Mouse (Mus musculus): Measurements from ENCODE around the gene Olfr963. TPM values are rescaled to one million over a fixed set of nuclear protein-coding genes. Genes with fewer than 3 reads are reported as not detected.

The Olfr963 gene
- polyA plus RNA-seq (2015; fragmentation: Nextera tagmentation; extraction: Ambion mirVana) = not detected in 2 replicates

GRCm38 (mm10) chr9:39666905-39667304, at the start of gene Olfr963:
Gene Olfr963, plus strand, starts transcription at chr9:39667205.
- WGBS = 85% methylated on average over 1 of the region's 1 CpGs

GRCm38 (mm10) chr9:39621073-39621472, 45.9 kb upstream of the Olfr963 start, which contains the start of gene Olfr960:
Gene Olfr960, plus strand, starts transcription at chr9:39621373.
- Histone ChIP-seq H3K27ac (no peak within 1 kb of the TSS), H3K9ac (no peak within 1 kb of the TSS), H3K4me2 (no peak within 1 kb of the TSS), H3K36me3 (no peaks in the 10 kb centered on the region), H3K27me3 (replicated peaks) (no peaks in the 10 kb centered on the region), H3K4me3 (replicated peaks) (no peak within 1 kb of the TSS), H3K9me3 (no peaks in the 10 kb centered on the region), H3K4me1 (no peaks in the 10 kb centered on the region)
- ATAC-seq (ENCODE audit: insufficient read depth, low FRiP score, low read depth) = no peak
- WGBS = 79% methylated on average over 1 of the region's 1 CpGs

More at GRCm38 (mm10) chr9:39666905-39667304, at the start of gene Olfr963:
- Histone ChIP-seq H3K9ac (no peak within 1 kb of the TSS), H3K4me2 (no peak within 1 kb of the TSS), H3K4me3 (replicated peaks) (no peak within 1 kb of the TSS), H3K27me3 (replicated peaks) (no peaks in the 10 kb centered on the region), H3K27ac (no peak within 1 kb of the TSS), H3K9me3 (no peaks in the 10 kb centered on the region), H3K36me3 (no peaks in the 10 kb centered on the region), H3K4me1 (no peaks in the 10 kb centered on the region)
- ATAC-seq (ENCODE audit: insufficient read depth, low FRiP score, low read depth) = no peak

- ATAC-seq (ENCODE audit: insufficient read depth, low FRiP score, low read depth) = no peak
- Histone ChIP-seq H3K4me3 (replicated peaks) (no peak overlapping the region), H3K4me1 (no peaks in the 10 kb centered on the region), H3K9ac (no peak overlapping the region), H3K9me3 (no peaks in the 10 kb centered on the region), H3K27ac (no peak overlapping the region), H3K4me2 (no peak overlapping the region), H3K36me3 (no peaks in the 10 kb centered on the region), H3K27me3 (replicated peaks) (no peaks in the 10 kb centered on the region)
- 90% methylated on average over 3 of the region's 3 CpGs for WGBS
Measured at GRCm38 (mm10) chr9:39623783-39624182, 43.2 kb upstream of the Olfr963 start.

GRCm38 (mm10) chr9:39624711-39625110, 42.3 kb upstream of the Olfr963 start:
- 50% methylated on average over 2 of the region's 2 CpGs for WGBS
- Histone ChIP-seq H3K36me3 (no peaks in the 10 kb centered on the region), H3K9ac (no peak overlapping the region), H3K4me1 (no peaks in the 10 kb centered on the region), H3K4me2 (no peak overlapping the region), H3K9me3 (no peaks in the 10 kb centered on the region), H3K4me3 (replicated peaks) (no peak overlapping the region), H3K27me3 (replicated peaks) (no peaks in the 10 kb centered on the region), H3K27ac (no peak overlapping the region)
- no peak for ATAC-seq (ENCODE audit: insufficient read depth, low FRiP score, low read depth)

- Histone ChIP-seq H3K36me3 (no peaks in the 10 kb centered on the region), H3K27me3 (replicated peaks) (no peaks in the 10 kb centered on the region), H3K4me1 (no peaks in the 10 kb centered on the region), H3K4me3 (replicated peaks) (no peak overlapping the region), H3K9ac (no peak overlapping the region), H3K4me2 (no peak overlapping the region), H3K9me3 (no peaks in the 10 kb centered on the region), H3K27ac (no peak overlapping the region)
- no peak for ATAC-seq (ENCODE audit: insufficient read depth, low FRiP score, low read depth)
- WGBS = 70% methylated on average over 2 of the region's 2 CpGs
Measured at GRCm38 (mm10) chr9:39629069-39629468, 37.9 kb upstream of the Olfr963 start.

GRCm38 (mm10) chr9:39633913-39634594, 33.0 kb upstream of the Olfr963 start:
- no peak for ATAC-seq (ENCODE audit: insufficient read depth, low FRiP score, low read depth)
- Histone ChIP-seq H3K27ac (no peak overlapping the region), H3K36me3 (no peaks in the 10 kb centered on the region), H3K4me1 (no peaks in the 10 kb centered on the region), H3K27me3 (replicated peaks) (no peaks in the 10 kb centered on the region), H3K9ac (no peak overlapping the region), H3K4me2 (no peak overlapping the region), H3K4me3 (replicated peaks) (no peak overlapping the region), H3K9me3 (no peaks in the 10 kb centered on the region)
- WGBS = 29% methylated on average over 4 of the region's 4 CpGs

- ATAC-seq (ENCODE audit: insufficient read depth, low FRiP score, low read depth) = no peak
- H3K9ac ChIP-seq = no peak within 1 kb of the TSS
- H3K9me3 ChIP-seq = no peaks in the 10 kb centered on the region
- no peaks in the 10 kb centered on the region for H3K27me3 ChIP-seq (replicated peaks)
- no peak within 1 kb of the TSS for H3K27ac ChIP-seq
- H3K4me2 ChIP-seq = no peak within 1 kb of the TSS
- no peak within 1 kb of the TSS for H3K4me3 ChIP-seq (replicated peaks)
- no peaks in the 10 kb centered on the region for H3K36me3 ChIP-seq
- no peaks in the 10 kb centered on the region for H3K4me1 ChIP-seq
Measured at GRCm38 (mm10) chr9:39644785-39645184, 22.2 kb upstream of the Olfr963 start, which contains the start of gene Olfr961. Gene Olfr961, plus strand, starts transcription at chr9:39645085.

GRCm38 (mm10) chr9:39647382-39647781, 19.6 kb upstream of the Olfr963 start:
- no peak overlapping the region for H3K27ac ChIP-seq
- H3K27me3 ChIP-seq (replicated peaks) = no peaks in the 10 kb centered on the region
- WGBS = 84% methylated on average over 4 of the region's 4 CpGs
- no peaks in the 10 kb centered on the region for H3K4me1 ChIP-seq
- H3K4me3 ChIP-seq (replicated peaks) = no peak overlapping the region
- H3K4me2 ChIP-seq = no peak overlapping the region
- no peaks in the 10 kb centered on the region for H3K9me3 ChIP-seq
- no peaks in the 10 kb centered on the region for H3K36me3 ChIP-seq
- no peak for ATAC-seq (ENCODE audit: insufficient read depth, low FRiP score, low read depth)
- no peak overlapping the region for H3K9ac ChIP-seq

- no peak overlapping the region for H3K4me2 ChIP-seq
- H3K27me3 ChIP-seq (replicated peaks) = no peaks in the 10 kb centered on the region
- H3K36me3 ChIP-seq = no peaks in the 10 kb centered on the region
- no peaks in the 10 kb centered on the region for H3K9me3 ChIP-seq
- H3K9ac ChIP-seq = no peak overlapping the region
- no peak overlapping the region for H3K27ac ChIP-seq
- H3K4me3 ChIP-seq (replicated peaks) = no peak overlapping the region
- H3K4me1 ChIP-seq = no peaks in the 10 kb centered on the region
- no peak for ATAC-seq (ENCODE audit: insufficient read depth, low FRiP score, low read depth)
- WGBS = 66% methylated on average over 6 of the region's 6 CpGs
Measured at GRCm38 (mm10) chr9:39654756-39655396, 12.1 kb upstream of the Olfr963 start.

GRCm38 (mm10) chr9:39669723-39670122, 2.7 kb downstream of the Olfr963 start:
- WGBS = 70% methylated on average over 2 of the region's 2 CpGs
- H3K9ac ChIP-seq = no peak overlapping the region
- no peak overlapping the region for H3K4me2 ChIP-seq
- H3K4me1 ChIP-seq = no peaks in the 10 kb centered on the region
- H3K27me3 ChIP-seq (replicated peaks) = no peaks in the 10 kb centered on the region
- no peak for ATAC-seq (ENCODE audit: insufficient read depth, low FRiP score, low read depth)
- H3K9me3 ChIP-seq = no peaks in the 10 kb centered on the region
- no peaks in the 10 kb centered on the region for H3K36me3 ChIP-seq
- no peak overlapping the region for H3K4me3 ChIP-seq (replicated peaks)
- H3K27ac ChIP-seq = no peak overlapping the region

GRCm38 (mm10) chr9:39674820-39675219, 7.8 kb downstream of the Olfr963 start:
- no peak overlapping the region for H3K4me3 ChIP-seq (replicated peaks)
- no peaks in the 10 kb centered on the region for H3K4me1 ChIP-seq
- no peaks in the 10 kb centered on the region for H3K27me3 ChIP-seq (replicated peaks)
- no peaks in the 10 kb centered on the region for H3K9me3 ChIP-seq
- H3K4me2 ChIP-seq = no peak overlapping the region
- WGBS = 79% methylated on average over 2 of the region's 2 CpGs
- H3K27ac ChIP-seq = no peak overlapping the region
- no peaks in the 10 kb centered on the region for H3K36me3 ChIP-seq
- no peak overlapping the region for H3K9ac ChIP-seq
- no peak for ATAC-seq (ENCODE audit: insufficient read depth, low FRiP score, low read depth)

GRCm38 (mm10) chr9:39678557-39678956, 11.6 kb downstream of the Olfr963 start:
- no peak overlapping the region for H3K4me2 ChIP-seq
- no peak overlapping the region for H3K9ac ChIP-seq
- no peaks in the 10 kb centered on the region for H3K4me1 ChIP-seq
- no peak for ATAC-seq (ENCODE audit: insufficient read depth, low FRiP score, low read depth)
- 91% methylated on average over 2 of the region's 2 CpGs for WGBS
- no peaks in the 10 kb centered on the region for H3K36me3 ChIP-seq
- no peaks in the 10 kb centered on the region for H3K9me3 ChIP-seq
- no peak overlapping the region for H3K4me3 ChIP-seq (replicated peaks)
- H3K27me3 ChIP-seq (replicated peaks) = no peaks in the 10 kb centered on the region
- no peak overlapping the region for H3K27ac ChIP-seq

Measured in stomach, embryonic 15.5 days (tissue).